8 mouse cellular contexts compared by ENCODE assay signal in the genomic region with DNA sequence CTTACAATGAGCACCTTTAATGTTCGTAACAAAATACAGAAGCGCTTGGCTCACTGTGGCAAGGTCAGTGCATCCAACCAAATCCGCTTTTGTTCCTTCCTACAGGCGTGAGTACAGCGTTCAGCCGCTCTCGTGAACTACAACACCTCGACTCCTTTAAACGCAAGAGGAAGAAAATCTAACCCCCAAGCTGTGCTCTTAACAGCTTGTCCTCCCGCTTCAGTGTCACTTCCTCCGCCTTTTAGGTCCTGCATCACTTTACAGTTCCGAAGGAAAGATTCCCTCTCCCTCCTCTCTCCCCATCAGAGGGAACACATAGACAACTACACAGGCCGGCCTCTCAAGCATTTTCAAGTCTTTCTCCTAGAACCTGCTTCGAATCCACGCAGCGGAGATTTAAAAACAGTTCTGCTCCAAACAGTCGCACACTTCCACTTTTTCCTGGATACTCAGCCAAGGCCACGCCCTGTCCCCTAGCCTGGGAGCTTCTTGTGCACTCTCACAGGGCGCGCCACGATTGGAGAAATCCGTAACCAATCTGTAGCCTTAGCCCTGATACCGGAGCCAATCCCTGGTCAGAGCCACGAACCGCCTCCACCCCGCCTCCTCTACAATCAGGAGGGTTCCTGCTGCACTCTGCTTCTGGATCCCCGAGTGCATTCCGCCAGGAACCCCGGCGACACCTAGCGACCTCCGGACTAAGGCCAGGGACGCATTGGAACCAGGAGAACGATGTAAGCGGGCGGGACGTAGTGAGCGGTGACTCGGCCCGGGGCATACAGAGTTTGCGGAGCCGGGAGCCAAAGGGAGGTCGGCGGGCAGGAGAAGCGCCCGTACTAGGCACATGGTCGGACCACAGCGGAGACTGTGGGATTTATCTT. TPM values are rescaled to one million over a fixed set of nuclear protein-coding genes. Genes with fewer than 3 reads are reported as not detected.
DNase-seq lines count a peak whose midpoint lies in the region; ATAC-seq lines count a peak whose summit lies in the region.

Gene Kyat3 (plus strand): TSS at position 610 of the 881 bp plus-strand sequence.

- H3K27ac ChIP-seq in forebrain, embryonic 11.5 days (ENCODE audit: low read depth, low read length): no peak within 1 kb of the TSS
- peak within 1 kb of the TSS; percentile 82 for H3K27ac ChIP-seq in heart, embryonic 16.5 days (ENCODE audit: low read length)
- peak within 1 kb of the TSS; percentile 72 for H3K27ac ChIP-seq in liver, embryonic 15.5 days (replicated peaks)
- no peak within 1 kb of the TSS for H3K27ac ChIP-seq in neural tube, embryonic 12.5 days

- no peaks in the 10 kb centered on the region for H3K9me3 ChIP-seq in forebrain, embryonic 11.5 days (ENCODE audit: control insufficient read depth, low read length)
- no peaks in the 10 kb centered on the region for H3K9me3 ChIP-seq in heart, embryonic 16.5 days (replicated peaks; ENCODE audit: control insufficient read depth, low read length)
- H3K9me3 ChIP-seq in liver, embryonic 15.5 days (replicated peaks): no peaks in the 10 kb centered on the region
- H3K9me3 ChIP-seq in neural tube, embryonic 12.5 days: no peaks in the 10 kb centered on the region

- no peaks in the 10 kb centered on the region for H3K4me1 ChIP-seq in forebrain, embryonic 11.5 days (replicated peaks; ENCODE audit: control insufficient read depth, insufficient read depth, low read length)
- H3K4me1 ChIP-seq in heart, embryonic 16.5 days (ENCODE audit: control insufficient read depth, insufficient read depth, low read length): peaks cover 14% of the 10 kb centered on the region
- H3K4me1 ChIP-seq in liver, embryonic 15.5 days (replicated peaks): 0 out of 2 replicates have a peak, but pooled peaks cover 14% of the 10 kb centered on the region
- peaks cover 13% of the 10 kb centered on the region; the same call in 1 of the 2 replicates for H3K4me1 ChIP-seq in neural tube, embryonic 12.5 days

- peak within 1 kb of the TSS; percentile 62 for H3K4me2 ChIP-seq in forebrain, embryonic 11.5 days (ENCODE audit: low read depth, low read length, severe bottlenecking)
- peak within 1 kb of the TSS; percentile 77 for H3K4me2 ChIP-seq in heart, embryonic 16.5 days (ENCODE audit: low read depth, low read length)
- peak within 1 kb of the TSS; percentile 69 for H3K4me2 ChIP-seq in liver, embryonic 15.5 days
- H3K4me2 ChIP-seq in neural tube, embryonic 12.5 days (replicated peaks): peak within 1 kb of the TSS; percentile 83

- peak; percentile 88 for DNase-seq in CD4-positive, CD25-positive, alpha-beta regulatory T cell, adult 2 months (ENCODE audit: low read depth, low spot score)
- DNase-seq in c-Kit-positive CD71-positive TER-119-negative erythroid progenitor cells, embryonic 14.5 days (ENCODE audit: low read depth): peak; percentile 79
- peak; percentile 94 for DNase-seq in forebrain, embryonic 11.5 days (ENCODE audit: low spot score)
- peak; percentile 96 to 99 for DNase-seq in kidney, postnatal 36 days
- peak; percentile 93 for DNase-seq in telencephalon, adult 2 months (ENCODE audit: low read depth, low spot score)

- WGBS in forebrain, embryonic 11.5 days: under 1% methylated on average over 48 of the region's 48 CpGs
- under 1% methylated on average over 48 of the region's 48 CpGs for WGBS in heart, embryonic 16.5 days
- WGBS in liver, embryonic 15.5 days (ENCODE audit: insufficient replicate concordance): under 1% methylated on average over 48 of the region's 48 CpGs
- under 1% methylated on average over 48 of the region's 48 CpGs for WGBS in neural tube, embryonic 12.5 days

- H3K9ac ChIP-seq in forebrain, embryonic 11.5 days (ENCODE audit: low read length): peak within 1 kb of the TSS; percentile 60
- H3K9ac ChIP-seq in heart, embryonic 16.5 days (ENCODE audit: low read length): peak within 1 kb of the TSS; percentile 80
- peak within 1 kb of the TSS; percentile 37 for H3K9ac ChIP-seq in liver, embryonic 15.5 days
- H3K9ac ChIP-seq in neural tube, embryonic 12.5 days: peak within 1 kb of the TSS; percentile 52

- H3K4me3 ChIP-seq in forebrain, embryonic 11.5 days (ENCODE audit: low read depth, low read length): peak within 1 kb of the TSS; percentile 51
- H3K4me3 ChIP-seq in heart, embryonic 16.5 days (ENCODE audit: low read length): peak within 1 kb of the TSS; percentile 67
- H3K4me3 ChIP-seq in liver, embryonic 15.5 days (replicated peaks): peak within 1 kb of the TSS; percentile 58
- H3K4me3 ChIP-seq in neural tube, embryonic 12.5 days: peak within 1 kb of the TSS; percentile 46

- H3K27me3 ChIP-seq in forebrain, embryonic 11.5 days (ENCODE audit: control insufficient read depth, insufficient read depth, low read length): peaks cover 2% of the 10 kb centered on the region; the same call in 1 of the 2 replicates
- H3K27me3 ChIP-seq in heart, embryonic 16.5 days (ENCODE audit: control insufficient read depth, insufficient read depth, low read length): no peaks in the 10 kb centered on the region
- peaks cover 12% of the 10 kb centered on the region; the same call in 1 of the 2 replicates for H3K27me3 ChIP-seq in liver, embryonic 15.5 days
- H3K27me3 ChIP-seq in neural tube, embryonic 12.5 days (replicated peaks): no peaks in the 10 kb centered on the region

- H3K36me3 ChIP-seq in forebrain, embryonic 11.5 days (ENCODE audit: control insufficient read depth, insufficient read depth, low read length): no peaks in the 10 kb centered on the region
- H3K36me3 ChIP-seq in heart, embryonic 16.5 days (ENCODE audit: control insufficient read depth, insufficient read depth): no peaks in the 10 kb centered on the region
- 0 out of 2 replicates have a peak, but pooled peaks cover 4% of the 10 kb centered on the region for H3K36me3 ChIP-seq in liver, embryonic 15.5 days (replicated peaks)
- H3K36me3 ChIP-seq in neural tube, embryonic 12.5 days: no peaks in the 10 kb centered on the region

- peak; percentile 100 for ATAC-seq in forebrain, embryonic 11.5 days (replicated peaks; ENCODE audit: low FRiP score)
- peak; percentile 99 for ATAC-seq in heart, embryonic 16.5 days (replicated peaks; ENCODE audit: extremely low read depth, insufficient read depth, low FRiP score)
- ATAC-seq in liver, embryonic 15.5 days (ENCODE audit: insufficient read depth): peak; percentile 96
- ATAC-seq in neural tube, embryonic 12.5 days (ENCODE audit: low FRiP score, low read depth): peak; percentile 100

RNA-seq across cellular contexts. Expression of gene Kyat3, which starts in this region (rescaled TPM):
- 10.4 and 11.3 TPM in 2 replicates for polyA plus RNA-seq in forebrain, embryonic 11.5 days (2014; fragmentation: Nextera tagmentation; extraction: Ambion mirVana)
- 14.9 and 15.6 TPM in 2 replicates for polyA plus RNA-seq in heart, embryonic 16.5 days (2015; fragmentation: Nextera tagmentation; extraction: Ambion mirVana)
- 12.7 and 13.7 TPM in 2 replicates for polyA plus RNA-seq in liver, embryonic 15.5 days (2015; fragmentation: Nextera tagmentation; extraction: Ambion mirVana)
- 9.0 and 9.6 TPM in 2 replicates for polyA plus RNA-seq in neural tube, embryonic 12.5 days (2016; fragmentation: Nextera tagmentation; extraction: Ambion mirVana)

Comparison
In these comparisons a context has a peak if more than half of its experiments do, and no peak if none do; other contexts are left out.
1. H3K27ac ChIP-seq: peak in heart, embryonic 16.5 days (single experiment) and liver, embryonic 15.5 days (single experiment); none in forebrain, embryonic 11.5 days (single experiment) and neural tube, embryonic 12.5 days (single experiment).
2. Peak in every context shown above with its lines, with median percentiles within 50 percentile points of each other: DNase-seq, ATAC-seq, H3K4me2 ChIP-seq, H3K4me3 ChIP-seq and H3K9ac ChIP-seq.